Mouse (Mus musculus): ENCODE results near the gene Trp53i11.

The Trp53i11 gene

DNA sequence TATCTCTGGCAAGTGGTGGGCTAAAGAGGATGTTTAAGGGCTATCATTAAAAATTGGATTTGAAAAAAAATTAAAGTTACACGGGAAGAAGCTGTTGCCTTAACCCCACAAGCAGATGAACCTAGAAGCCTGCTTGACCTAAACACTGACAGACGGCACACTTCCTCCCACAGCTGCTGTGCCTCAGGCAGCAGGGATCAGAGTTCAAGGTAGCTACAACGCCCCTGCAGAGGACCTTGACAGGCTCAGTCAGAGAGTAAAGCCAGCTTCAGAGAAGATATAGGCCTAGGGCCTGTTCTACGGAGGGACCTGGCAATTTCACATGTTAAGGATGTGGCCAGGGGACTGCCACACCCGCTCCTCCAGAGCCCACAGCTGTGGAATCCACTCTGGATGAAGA lies 14.9 kb upstream of the Trp53i11 start:
- peak; percentile 31 for DNase-seq

DNA sequence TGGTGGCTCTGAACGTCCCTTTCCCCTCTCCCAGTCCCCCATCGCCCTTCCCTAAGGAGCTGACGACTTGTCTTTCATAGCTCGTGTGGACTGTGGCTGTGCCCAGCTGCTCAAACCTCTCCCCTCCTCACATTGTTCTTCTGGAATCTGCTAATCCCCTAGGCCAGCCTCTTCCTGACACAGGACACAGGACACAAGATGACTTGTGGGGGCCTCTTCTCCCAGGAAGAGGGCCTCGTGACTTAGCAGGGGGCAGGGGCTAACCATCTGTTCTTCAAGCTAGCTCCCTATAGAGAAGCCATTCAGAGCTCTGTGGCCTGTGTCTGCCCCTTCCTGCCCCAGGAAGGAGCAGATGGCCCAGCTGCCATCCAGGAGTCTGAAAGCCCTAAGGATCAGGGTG lies 13.2 kb upstream of the Trp53i11 start:
- DNase-seq, result no peak

DNA sequence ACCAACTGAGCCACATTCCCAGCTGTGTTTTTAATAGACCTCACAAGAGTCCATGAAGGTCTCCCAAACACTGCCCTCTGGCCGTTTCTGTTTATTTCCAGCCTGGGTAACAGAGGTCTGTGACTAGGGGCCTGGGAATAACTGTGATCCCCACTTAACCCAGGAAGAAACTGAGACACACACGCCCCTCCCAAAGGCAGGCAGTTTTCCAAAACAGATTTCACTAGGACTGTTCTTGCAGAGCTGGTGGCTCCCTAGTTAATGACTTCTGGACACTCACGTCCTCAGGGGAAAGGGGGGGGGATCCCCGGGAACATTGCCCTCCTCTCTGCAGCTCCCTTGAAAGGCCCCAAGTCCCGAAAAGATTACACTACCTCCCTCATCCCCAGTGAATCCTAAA lies 12.1 kb upstream of the Trp53i11 start:
- peak; percentile 60 for DNase-seq

DNA sequence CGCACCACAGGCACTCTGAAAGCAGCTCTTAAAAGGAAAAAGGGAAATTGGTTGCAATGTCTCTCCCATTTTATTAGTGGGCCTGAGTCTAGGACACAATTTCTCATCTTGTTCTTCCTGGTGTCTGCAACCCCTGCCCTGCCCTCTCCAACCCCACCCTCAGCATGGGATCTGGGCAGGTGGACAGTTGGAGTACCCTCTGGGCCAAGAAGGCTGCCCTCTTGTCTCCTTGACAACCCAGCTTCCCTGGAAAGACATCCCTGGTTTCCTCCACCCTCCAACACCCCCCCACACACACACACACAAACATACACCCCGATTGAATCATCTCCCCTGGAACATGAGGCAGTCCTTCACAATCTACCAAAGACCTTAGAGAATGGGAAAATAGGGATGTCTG lies 11.6 kb upstream of the Trp53i11 start:
- no peak for DNase-seq

DNA sequence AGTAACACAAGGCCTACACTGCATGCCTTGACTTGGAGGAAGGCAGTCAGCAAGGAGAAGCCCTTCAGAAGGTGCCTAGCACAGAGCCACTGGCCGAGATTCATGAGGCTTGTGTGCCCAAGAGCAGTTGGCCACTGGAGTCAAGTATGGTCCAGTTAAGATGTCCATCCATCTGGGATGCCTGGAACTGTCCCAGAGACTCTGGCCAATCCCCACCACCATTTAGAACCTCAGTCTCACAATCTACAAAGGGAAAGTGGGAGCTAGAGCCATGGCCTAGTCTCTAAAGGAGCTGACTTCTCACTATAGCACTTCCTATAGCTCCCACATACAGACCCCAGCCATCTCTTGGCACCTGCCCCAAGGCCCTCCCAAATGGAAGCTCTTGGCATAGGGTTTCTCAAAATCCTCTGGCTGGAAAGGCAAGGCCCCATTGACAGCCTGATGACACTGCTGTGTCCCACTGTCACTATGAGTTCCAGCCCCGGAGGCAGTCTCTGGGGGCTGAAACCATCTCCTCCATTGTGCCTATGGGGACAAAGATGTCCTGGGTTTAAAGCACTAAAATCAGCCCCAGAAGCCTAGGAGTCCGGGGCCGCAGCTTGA lies 11.1 kb upstream of the Trp53i11 start:
- no peak for DNase-seq

DNA sequence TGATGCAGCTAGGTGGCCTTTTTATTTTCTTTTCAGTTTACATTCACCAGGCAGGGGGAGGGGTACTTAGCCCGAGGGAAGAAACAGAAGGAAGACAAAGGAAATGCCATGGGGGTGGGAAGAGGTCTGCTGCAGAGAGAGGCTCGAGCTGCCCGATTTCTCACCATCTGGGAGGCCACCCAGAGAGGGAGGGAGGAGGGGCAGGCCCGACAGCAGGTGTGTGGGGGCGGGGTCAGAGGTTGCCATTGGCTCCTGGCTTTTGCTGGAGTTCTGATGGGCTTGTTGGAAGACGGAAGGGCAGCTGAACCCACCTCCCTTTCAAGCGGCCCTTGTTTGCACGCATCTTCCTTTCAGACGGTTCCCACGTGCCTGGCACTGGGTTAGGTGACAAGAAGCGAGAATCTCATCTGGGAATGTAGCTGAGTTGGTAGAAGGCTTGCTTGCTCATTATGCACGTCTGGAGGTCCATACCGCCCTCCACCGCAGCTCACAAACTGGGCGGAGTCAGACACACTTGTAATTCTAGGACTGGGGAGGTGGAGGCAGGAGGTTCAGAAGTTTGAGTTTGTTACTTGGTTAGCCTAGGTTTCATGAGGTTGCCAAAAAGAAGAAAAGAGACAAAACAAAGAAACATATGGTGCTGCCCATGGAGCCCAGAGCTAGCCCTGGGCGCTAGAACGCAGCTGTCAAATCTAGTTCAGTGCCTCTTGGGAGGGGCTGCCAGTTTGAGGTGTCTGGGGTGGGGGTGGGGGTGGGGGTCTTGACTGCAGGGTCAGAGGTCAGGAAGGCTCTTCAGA lies 10.3 kb upstream of the Trp53i11 start:
- DNase-seq, result peak; percentile 44

DNA sequence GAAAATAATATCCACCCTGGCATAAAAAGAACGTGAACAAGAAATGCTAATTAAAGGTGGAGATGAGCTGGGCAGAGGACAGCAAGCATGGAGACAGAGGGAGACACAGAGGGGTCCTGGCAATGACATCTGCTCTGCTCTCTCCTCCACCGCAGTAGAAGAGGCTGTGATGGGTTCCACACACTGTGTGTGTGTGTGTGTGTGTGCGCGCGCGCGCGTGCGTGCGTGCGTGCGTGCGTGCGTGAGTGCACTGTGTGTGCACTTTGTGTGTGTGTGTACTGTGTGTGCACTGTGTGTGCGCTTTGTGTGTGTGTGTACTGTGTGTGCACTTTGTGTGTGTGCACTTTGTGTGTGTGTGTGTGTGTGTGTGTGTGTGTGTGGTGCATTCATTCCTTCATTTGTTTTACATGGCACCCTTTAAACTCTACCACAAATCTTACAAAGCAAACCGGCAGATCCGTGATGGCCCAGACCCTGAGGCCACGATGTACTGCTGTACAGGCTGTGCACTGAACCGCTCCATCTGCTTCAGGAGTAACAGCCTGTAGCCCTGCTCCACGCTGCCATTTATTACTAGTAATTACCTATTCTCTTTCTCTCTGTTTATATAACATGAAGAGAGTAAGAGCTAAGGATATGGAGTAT lies 9.6 kb upstream of the Trp53i11 start:
- no peak for DNase-seq

DNA sequence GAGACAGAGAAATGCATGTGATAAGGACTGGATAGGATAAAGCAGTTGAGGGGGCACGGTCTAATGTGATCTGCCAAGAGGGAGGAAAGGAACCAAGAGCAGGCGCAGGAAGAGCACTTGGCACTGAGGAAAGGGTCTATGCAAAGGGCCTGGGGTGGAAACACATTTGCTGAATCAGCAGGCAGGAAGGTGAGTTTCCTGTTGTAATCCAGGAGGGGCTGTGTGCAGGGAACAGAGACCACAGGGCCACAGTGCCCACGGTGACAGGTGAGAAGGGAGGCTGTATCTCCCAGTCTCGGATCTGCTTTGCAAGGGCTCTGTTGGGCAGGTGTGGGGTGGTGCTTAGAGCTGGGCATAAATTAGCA lies 9.1 kb upstream of the Trp53i11 start:
- no peak for DNase-seq

DNA sequence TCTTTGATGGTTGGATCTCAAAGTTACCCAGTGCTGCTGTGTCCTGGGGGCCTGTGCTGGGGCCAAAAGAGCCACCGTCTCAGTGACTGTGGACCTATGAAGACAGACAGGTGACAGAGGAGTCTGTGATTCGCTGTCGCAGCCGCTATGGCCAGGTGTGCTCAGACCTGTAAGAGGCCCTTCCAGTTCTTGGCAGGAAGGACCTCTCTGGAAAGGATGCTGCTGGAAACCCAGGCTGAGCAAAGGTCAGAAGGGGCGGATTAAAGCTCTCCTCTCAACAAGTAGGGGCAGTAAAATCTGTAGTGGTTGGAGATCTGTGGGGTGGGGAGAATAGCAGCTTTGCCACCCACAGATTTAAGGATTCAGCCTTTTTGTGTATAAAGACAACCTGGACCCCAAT lies 7.7 kb upstream of the Trp53i11 start:
- no peak for DNase-seq

DNA sequence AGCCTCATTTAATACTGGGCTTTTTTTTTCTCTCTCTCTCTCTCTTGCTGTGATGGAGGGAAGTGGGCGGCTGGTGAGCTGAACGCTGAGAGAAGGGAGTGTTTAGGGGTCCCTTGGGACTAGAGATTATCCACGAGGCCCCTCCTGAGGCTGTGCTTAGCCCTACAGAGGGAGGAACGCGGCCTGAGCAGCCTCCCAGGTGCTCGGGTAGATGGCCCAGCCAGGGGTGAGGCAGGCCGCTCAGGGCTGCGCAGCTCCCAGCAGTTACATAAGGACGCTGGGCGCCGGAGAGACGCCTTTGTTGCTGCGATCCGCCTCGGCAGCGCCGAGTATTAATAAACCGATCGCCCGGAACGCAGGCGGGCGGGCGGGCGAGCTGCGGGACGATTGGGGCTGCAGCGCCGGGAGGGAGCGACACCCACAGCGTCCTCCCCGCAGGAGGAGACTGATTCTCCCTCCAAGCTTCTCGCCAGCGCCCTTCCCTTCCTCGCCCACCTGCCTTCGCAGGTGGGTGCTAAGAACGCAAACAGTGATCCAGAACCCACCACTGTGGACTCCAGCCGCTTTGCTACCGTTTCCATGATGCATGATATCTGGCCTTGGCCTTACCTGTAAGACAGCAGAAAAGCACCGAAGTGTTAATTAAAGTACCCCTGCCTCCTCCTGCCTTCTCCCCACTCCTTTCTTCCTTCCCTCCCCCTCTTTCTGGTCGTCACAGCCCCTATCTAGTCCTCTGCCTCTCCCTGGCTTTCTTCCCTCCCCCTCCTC lies 7.1 kb upstream of the Trp53i11 start:
- DNase-seq, result no peak

DNA sequence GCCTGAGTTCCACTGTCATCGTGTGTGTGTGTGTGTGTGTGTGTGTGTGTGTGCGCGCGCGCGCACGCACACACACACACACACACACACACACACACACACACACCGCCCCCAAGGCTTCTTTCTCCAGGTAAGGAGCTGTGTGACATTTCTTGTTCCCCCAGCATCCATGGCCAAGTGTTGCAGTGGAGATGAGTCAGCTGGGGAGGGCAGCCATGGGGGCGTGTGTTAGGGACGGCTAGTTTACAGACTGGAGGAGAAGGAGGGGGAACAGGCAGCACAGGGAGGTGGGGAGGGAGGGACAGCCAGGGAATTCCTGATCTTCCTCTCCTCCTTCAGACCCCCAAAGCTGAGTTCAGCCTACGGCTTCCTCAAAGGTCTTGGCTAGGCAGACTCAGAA lies 4.5 kb upstream of the Trp53i11 start:
- DNase-seq, result no peak

DNA sequence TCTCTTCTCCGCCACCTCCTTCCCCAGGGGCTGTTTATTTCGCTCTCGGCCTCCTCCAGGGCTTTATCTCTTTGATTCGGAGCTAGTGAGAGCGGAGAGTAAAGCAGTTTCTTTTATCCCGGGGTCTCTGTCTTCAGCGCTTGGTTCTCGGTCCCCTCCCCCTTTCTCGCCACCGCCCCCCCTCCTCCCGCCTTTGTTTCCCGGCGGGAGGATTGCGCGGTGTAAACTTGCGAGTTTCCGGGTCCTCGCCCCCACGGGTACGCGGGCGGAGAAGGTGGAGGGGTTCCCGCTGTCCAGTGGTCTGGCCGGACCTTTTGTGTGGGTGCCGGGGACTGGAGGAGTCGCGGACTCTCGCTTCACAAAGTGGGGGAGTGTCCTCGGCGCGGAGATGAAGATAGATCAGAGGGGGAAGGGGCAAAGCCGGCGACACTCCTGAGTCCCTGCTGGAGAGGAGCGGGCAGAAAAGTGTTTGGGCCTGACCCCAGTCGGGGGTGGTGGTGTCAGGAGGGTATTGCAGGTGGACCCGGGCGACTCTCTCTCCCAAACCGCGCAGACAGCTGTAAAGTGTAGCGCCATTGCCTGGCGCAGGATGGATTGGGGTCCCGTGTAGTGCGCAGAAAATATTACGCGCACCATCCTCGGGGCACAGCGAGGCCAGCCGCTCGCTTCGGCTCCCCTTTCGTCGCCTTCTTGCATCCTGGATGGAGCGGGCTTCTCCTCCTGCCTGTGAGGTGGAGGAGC lies 842 bp downstream of the Trp53i11 start:
- DNase-seq, result peak; percentile 53

DNA sequence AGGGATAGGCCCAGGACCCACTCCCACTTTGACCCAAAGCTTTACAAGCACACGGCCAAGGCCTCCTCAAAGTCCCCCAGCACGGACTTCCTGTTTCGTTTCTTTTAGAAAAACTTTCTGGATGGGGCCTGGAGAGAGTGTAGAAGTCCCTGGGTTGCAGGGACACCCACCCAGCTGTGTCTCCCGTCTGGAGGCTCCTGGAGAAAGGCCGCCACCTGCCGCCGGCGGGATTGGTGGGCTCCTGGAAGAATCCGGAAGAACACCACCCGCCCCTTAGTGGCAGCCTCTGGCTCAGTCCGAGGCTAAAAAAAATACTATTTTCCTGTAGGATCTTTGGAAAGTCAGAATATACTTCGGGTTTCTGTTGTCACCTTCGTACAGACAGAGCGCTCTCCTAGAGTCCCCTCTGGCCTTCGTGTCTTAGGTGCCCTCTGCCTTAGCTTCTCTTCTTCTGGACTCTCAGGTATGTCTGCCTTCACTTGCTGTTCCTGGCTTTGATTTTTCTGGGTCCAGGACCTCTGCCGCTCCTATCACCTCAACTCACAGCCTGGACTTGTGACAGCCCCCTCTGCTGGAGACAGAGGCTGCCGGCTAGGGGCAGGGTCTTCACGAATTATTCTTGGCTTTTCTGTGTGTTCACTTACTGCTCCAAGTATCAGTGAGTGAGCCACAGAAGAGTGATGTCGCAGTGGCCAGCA lies 1.6 kb downstream of the Trp53i11 start:
- peak; percentile 65 for DNase-seq

DNA sequence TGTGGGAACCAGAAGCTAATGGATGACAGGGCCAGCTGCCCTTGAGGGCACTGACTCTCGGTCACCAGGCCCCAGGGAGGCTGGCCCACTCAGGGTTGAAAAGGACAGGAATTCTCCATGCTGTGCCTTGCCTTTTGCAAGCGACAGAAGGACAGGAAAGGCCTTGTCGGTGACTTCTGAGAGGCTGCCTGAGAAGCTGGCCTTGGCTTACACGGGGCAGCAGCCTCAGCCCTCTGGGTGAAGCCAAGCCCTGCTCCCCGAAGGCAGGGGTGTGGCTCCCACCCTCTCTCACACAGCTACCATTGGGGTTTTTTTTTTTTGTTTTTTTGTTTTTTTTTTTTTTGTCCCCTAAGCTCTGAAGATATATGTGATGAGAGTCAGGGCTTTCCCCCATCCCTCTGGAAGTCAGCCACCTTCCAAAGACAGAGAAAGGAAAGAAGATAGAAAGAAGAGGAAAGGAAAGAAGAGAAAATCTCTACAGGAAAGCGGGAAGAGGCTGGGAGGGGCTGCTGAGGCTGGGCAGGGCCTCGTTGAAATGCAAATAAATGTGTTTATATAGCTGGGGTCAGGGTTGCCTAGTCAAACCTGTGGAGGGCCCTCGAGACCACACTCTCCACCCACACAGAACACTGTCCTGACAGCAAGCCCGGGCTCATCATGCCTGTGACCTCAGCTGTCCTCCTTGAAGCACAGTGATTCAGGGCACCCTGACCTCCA lies 3.6 kb downstream of the Trp53i11 start:
- DNase-seq, result no peak

DNA sequence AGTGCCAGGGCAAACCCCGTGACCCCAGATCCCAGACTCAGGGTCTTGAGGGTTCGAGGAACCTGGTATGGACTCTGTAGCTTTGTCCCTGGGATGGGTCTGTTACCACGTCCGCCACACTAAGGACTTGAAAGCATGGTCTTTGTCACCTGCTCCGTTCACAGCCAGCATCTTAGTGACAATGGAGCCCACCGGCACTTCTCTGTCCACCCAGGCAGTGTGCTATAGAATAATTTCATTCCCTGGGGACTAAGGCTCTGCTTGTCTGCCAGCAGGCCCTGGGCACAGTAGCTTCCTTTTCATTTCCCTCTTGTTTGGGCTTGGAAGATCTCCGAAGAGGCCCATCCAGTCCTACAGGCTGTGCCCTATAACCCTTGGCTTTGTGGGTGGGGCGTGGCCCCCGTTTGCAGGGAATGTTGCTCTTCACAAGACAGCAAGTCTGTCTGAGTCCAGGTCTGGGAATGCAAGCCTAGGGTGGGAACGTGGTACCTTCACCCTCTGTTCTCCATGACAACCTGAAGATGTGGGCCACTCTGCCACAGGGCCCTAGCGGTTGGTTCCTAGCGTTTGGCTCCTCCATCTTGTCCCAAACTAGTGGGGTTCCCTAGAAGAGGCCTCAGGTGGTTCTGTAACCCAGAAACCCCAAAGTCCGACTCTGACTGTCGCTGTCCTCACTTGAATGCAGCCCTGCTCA lies 4.3 kb downstream of the Trp53i11 start:
- no peak for DNase-seq

DNA sequence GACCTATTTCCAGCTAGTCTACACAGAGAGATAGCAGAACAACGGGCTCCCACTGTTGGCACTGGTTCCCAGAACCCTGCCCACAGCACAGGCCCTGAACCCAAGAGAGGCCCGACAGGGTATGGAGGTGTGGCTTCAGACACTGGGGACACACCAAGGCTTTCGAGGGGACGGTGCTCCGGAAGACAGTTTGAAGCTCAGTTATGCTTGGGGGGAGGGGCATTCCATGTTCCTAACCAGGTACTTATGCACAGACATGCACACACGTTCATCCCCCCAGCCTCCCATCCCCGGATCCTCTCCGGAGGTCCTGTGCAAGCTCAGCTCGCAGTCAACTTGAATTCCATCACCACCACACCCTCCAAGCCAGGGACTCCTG lies 4.8 kb downstream of the Trp53i11 start:
- no peak for DNase-seq

DNA sequence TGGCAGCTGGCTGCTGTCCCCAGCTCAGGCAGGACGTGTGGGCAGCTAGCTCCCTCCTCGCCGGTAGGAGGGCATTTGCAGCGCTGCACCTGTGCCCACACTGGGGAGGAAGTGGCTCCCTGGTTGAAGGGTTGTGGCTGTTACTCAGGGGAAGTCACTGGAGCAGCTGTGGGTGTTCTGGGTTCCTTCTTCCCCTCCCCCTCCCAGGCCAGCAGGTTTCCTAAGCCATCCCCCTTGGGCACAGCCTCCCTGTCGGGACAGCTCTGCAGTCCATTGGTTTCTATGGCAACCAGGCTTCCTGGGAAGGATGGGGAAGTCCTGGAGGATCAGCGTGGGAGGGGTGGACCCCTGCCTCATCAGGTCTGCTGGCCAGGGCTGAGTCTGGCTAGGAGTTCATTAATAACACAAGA lies 5.3 kb downstream of the Trp53i11 start:
- DNase-seq, result peak; percentile 46

DNA sequence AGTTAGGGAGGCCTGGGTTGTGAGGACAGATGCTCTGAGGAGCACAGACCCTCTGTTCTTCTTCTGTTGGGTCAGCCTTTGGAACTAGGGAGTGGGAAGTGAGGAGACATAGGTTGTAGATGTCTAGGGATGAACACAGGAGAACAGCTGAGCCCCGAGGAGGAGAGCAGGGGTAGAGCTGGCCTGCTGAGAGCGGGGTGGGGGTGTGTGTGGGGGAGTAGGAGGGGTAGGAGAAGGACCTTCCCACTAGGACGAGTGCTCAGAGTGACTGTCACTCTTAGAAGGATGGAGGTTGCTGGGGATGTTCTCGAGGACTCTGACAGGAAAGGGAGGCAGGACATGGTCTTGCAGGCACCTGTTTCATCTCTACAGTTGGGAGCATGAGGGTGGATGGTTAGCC lies 6.5 kb downstream of the Trp53i11 start:
- no peak for DNase-seq

DNA sequence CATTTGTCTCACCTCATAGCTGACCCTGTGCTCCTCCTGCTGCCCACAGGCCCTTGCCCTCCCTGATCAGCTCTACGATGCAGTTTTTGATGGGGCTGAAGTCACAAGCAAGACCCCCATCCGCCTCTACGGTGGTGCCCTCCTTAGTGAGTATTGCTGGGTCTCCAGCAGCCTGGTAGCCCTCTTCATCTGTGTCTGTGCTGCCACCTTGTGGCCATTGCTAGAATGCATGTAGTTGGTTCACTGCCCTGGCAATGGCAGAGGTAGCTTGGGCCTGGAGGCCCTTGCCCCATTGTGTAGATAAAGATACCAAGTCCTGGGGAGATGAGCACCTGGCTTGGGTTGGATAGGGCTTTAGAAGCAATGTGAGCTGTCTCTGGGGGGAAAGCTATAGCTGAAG lies 11.5 kb downstream of the Trp53i11 start:
- peak; percentile 95 for DNase-seq

DNA sequence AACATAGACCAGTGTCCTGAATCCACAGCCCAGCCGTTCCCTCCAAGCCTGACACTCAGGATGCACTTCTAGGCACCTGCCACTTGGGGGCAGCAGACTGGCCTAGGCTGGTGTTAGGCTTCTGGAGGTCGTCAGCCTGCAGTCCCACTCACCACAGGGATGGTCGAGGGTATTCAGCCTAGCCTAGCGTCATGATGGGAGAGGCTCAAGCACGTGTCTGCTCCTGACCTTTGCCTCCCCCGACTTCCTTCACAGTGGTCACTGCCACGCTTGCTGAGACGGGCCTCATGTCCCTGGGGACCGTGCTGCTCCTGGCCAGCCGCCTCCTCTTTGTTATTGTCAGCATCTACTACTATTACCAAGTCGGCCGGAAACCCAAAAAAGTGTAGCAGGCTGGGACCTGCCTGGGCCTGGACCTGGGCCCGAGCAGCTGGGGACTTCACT lies 12.2 kb downstream of the Trp53i11 start:
- peak; percentile 73 for DNase-seq

All from lung, postnatal 10 days (tissue).